Mouse (Mus musculus): ENCODE measurements around the gene Eif4e3.

Eif4e3 gene

GRCm38 (mm10) chr6:99666318-99667171 lies at the start of gene Eif4e3, which contains the start of gene Gm20696:
TSS of gene Eif4e3 (minus strand) at chr6:99666771.
TSS of gene Gm20696 (minus strand) at chr6:99666797.
- DNase-seq, result peak; percentile 90 to 92

- DNase-seq, result no peak
Observed at GRCm38 (mm10) chr6:99715913-99716312, 49.3 kb upstream of the Eif4e3 start.

GRCm38 (mm10) chr6:99715191-99715590 lies 48.6 kb upstream of the Eif4e3 start:
- DNase-seq, result no peak

- DNase-seq, result no peak
Observed at GRCm38 (mm10) chr6:99713256-99713655, 46.7 kb upstream of the Eif4e3 start.

- DNase-seq, result peak; percentile 43 to 52
Observed at GRCm38 (mm10) chr6:99711576-99712101, 45.1 kb upstream of the Eif4e3 start.

GRCm38 (mm10) chr6:99700484-99700883 lies 33.9 kb upstream of the Eif4e3 start:
- no peak for DNase-seq

GRCm38 (mm10) chr6:99692916-99693841 lies 26.6 kb upstream of the Eif4e3 start:
- peak; percentile 63 to 78 for DNase-seq

- DNase-seq, result peak; percentile 82 to 83
Observed at GRCm38 (mm10) chr6:99692206-99692915, 25.8 kb upstream of the Eif4e3 start, which contains the start of gene Gpr27. TSS of gene Gpr27 (plus strand) at chr6:99692679.

GRCm38 (mm10) chr6:99691666-99692205 lies 25.2 kb upstream of the Eif4e3 start:
- no peak for DNase-seq

GRCm38 (mm10) chr6:99688513-99688912 lies 21.9 kb upstream of the Eif4e3 start:
- DNase-seq, result no peak

GRCm38 (mm10) chr6:99684899-99685298 lies 18.3 kb upstream of the Eif4e3 start:
- no peak for DNase-seq

GRCm38 (mm10) chr6:99683974-99684373 lies 17.4 kb upstream of the Eif4e3 start:
- DNase-seq, result no peak

- peak; percentile 80 to 82 for DNase-seq
Observed at GRCm38 (mm10) chr6:99678108-99678507, 11.5 kb upstream of the Eif4e3 start.

GRCm38 (mm10) chr6:99677325-99677724 lies 10.8 kb upstream of the Eif4e3 start:
- DNase-seq, result no peak

- DNase-seq, result no peak
Observed at GRCm38 (mm10) chr6:99674482-99674881, 7.9 kb upstream of the Eif4e3 start.

- no peak for DNase-seq
Observed at GRCm38 (mm10) chr6:99671768-99672167, 5.2 kb upstream of the Eif4e3 start.

- peak; percentile 82 to 85 for DNase-seq
Observed at GRCm38 (mm10) chr6:99670481-99671119, 4.0 kb upstream of the Eif4e3 start.

- peak; percentile 92 to 95 for DNase-seq
Observed at GRCm38 (mm10) chr6:99669481-99670325, 3.1 kb upstream of the Eif4e3 start.

- DNase-seq, result no peak
Observed at GRCm38 (mm10) chr6:99667290-99667689, 719 bp upstream of the Eif4e3 start.

Measured in cerebellum, postnatal 10 days (tissue).